In genomic region chr6:57278952-57279351, GRCm38 (mm10) we compare ENCODE assay signal across 27 mouse cellular contexts. TPM values are rescaled to one million over a fixed set of nuclear protein-coding genes. Genes with fewer than 3 reads are reported as not detected.
"Had no signal": no experiment of that assay in that cellular context is flagged by ENCODE, and none has a peak within 500 bp of the region (broad histone marks: within the 10 kb centered on the region; RNA-seq: fewer than 3 reads in every experiment).

No protein-coding gene starts in this region.

- DNase-seq: cerebellum, adult 8-10 months; cerebellum, adult 9-10 months; cerebellum, adult 9-11 months; cerebellum, postnatal 10 days; cerebellum, postnatal 14 days; cerebellum, postnatal 25 days; cerebellum, postnatal 36 days; embryo, embryonic 11 days; forebrain, postnatal 0 days; gastrocnemius, adult 2 months; gastrocnemius, postnatal 10 days; gastrocnemius, postnatal 14 days; gastrocnemius, postnatal 25 days; gastrocnemius, postnatal 36 days; heart, adult 11 months; heart, adult 18-20 months; heart, adult 2 months had no signal

- ATAC-seq: forebrain, embryonic 13.5 days; forebrain, embryonic 14.5 days; forebrain, embryonic 15.5 days; forebrain, embryonic 16.5 days; forebrain, postnatal 0 days had no signal

RNA-seq across cellular contexts. Expression of gene Vmn1r15, which starts 21.2 kb away (rescaled TPM):
- total RNA-seq: common myeloid progenitor, adult 5-6 weeks; forebrain, postnatal 0 days; gastrocnemius, adult 18-20 months; gastrocnemius, adult 2 months; gastrocnemius, adult 8-10 months; gastrocnemius, postnatal 10 days; gastrocnemius, postnatal 14 days; gastrocnemius, postnatal 25 days; gastrocnemius, postnatal 36 days; gastrocnemius, postnatal 4 days; granulocyte monocyte progenitor cell, adult 5-6 weeks; heart, adult 18-20 months; heart, adult 2 months; heart, adult 8-10 months had no signal

RNA-seq across cellular contexts. Expression of gene Vmn1r14, which starts 47.5 kb away (rescaled TPM):
- total RNA-seq: common myeloid progenitor, adult 5-6 weeks; forebrain, postnatal 0 days; gastrocnemius, adult 18-20 months; gastrocnemius, adult 2 months; gastrocnemius, adult 8-10 months; gastrocnemius, postnatal 10 days; gastrocnemius, postnatal 14 days; gastrocnemius, postnatal 25 days; gastrocnemius, postnatal 36 days; gastrocnemius, postnatal 4 days; granulocyte monocyte progenitor cell, adult 5-6 weeks; heart, adult 18-20 months; heart, adult 2 months; heart, adult 8-10 months had no signal

RNA-seq across cellular contexts. Expression of gene Vmn1r16, which starts 50.3 kb away (rescaled TPM):
- total RNA-seq: common myeloid progenitor, adult 5-6 weeks; forebrain, postnatal 0 days; gastrocnemius, adult 18-20 months; gastrocnemius, adult 2 months; gastrocnemius, adult 8-10 months; gastrocnemius, postnatal 10 days; gastrocnemius, postnatal 14 days; gastrocnemius, postnatal 25 days; gastrocnemius, postnatal 36 days; gastrocnemius, postnatal 4 days; granulocyte monocyte progenitor cell, adult 5-6 weeks; heart, adult 18-20 months; heart, adult 2 months; heart, adult 8-10 months had no signal
